Mouse (Mus musculus): ENCODE measurements at regions not wholly inside any gene's neighbourhood (a gene's known extent, or its start where the extent isn't known, plus 50 kb on each side); places are given as distances from the start of the nearest gene placed in this dataset.

DNA sequence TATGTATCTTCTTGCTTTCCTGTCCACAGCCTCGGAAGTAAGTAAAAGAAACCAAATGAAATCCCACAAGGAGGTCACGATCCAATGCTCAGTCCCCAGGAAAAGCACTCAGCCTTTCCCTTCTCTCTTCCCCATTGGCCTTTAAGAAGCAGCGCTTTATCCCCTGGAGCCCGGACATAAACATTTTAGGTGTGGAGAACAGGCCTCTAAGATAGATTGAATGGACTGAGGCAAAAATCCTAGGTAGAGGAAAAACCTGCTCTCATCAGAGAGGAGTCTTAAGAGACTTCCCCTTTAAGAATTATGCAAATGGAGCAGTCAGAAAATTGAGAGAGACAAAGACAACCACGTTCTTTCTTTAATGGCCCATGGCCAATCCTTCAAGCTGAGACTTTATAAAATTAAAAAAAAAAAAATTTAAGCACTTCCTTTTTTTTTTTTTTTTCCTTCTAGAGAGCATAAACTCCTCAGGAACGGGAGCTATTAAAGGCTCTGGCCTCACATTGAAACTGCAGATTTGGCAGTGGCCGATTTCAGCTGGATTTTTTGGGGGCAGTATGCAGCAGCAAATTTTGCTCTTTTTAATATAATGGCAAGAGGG is 1020.5 kb downstream of the 9330182O14Rik start:
- no peak for DNase-seq (ENCODE audit: low read depth)

DNA sequence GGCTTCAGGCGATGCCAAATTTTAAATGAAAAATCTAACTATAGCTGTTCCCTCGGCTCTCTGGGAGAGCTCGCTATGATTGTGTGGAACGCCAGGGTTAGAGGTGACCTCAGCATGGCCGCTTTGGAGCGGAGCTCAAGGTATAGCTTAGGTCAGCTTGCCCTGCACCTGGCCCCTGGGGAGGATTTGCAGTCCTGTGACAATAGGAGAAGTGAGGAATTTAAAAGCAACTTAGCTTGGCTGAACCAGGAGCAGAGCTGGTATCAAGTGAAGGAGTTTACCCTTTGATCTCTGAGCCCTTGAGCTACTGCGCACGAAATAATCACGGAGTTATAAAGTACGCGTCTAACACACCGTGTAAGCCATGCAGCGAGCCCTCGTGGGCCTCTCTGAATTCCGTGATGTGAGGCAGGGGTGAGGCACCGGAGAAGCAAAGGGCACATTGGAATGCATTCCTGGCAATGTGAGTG is 1021.0 kb downstream of the 9330182O14Rik start:
- no peak for DNase-seq (ENCODE audit: low read depth)

DNA sequence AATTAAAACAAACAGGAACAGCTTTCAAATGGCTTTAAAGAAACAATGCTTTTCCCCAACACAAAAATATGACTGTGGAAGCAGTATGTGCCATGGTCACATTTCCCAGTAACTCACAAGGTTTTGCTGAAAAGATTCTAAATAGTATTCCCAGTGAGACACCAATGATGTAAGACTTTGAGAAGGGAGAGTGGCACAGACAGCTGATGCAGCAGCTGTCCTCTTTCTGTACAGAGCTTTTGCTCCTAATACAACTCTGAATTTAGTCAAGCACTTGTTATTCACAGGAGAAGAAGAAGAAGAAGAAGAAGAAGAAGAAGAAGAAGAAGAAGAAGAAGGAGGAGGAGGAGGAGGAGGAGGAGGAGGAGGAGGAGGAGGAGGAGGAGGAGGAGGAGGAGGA is 1023.6 kb downstream of the 9330182O14Rik start:
- DNase-seq (ENCODE audit: low read depth) = no peak

DNA sequence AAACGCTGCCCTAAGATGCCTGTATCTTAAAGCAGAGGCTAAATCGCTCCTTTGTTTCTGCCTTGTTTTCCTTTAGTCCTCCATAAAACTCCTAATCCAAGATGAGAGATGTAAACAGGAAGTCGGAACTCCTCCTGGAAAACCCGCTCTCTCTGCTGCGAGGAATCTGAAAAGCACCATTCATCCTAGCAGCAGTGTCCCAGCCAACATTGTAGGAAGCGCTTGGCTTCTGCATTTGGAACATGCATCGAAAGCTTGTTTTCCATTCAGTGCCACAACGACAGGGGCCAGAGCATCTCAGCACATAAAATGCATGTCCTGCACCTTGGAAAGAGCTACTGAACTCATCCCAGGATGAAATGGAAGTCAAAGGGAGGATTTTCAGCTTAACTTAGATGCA is 1028.1 kb downstream of the 9330182O14Rik start:
- no peak for DNase-seq (ENCODE audit: low read depth)

DNA sequence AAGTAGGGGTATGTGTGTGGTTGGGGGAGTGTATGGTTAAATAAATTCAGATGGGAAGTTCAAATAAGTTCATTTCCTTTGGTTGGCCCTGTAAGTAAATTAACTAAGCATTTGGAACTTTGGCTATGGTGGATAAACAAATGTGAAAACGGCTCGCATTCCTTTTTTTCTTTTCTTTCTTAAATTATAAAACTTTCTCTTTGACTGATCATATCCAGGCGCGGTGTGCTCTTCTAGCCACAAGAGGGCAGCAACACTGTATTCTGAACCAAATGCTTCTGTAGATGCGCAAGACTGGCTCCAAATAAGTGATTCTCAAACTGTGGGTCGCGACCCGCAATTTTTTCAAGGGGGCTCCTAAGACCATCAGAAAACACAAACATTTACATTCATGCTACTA is 1028.6 kb downstream of the 9330182O14Rik start:
- peak; percentile 23 for DNase-seq (ENCODE audit: low read depth)

DNA sequence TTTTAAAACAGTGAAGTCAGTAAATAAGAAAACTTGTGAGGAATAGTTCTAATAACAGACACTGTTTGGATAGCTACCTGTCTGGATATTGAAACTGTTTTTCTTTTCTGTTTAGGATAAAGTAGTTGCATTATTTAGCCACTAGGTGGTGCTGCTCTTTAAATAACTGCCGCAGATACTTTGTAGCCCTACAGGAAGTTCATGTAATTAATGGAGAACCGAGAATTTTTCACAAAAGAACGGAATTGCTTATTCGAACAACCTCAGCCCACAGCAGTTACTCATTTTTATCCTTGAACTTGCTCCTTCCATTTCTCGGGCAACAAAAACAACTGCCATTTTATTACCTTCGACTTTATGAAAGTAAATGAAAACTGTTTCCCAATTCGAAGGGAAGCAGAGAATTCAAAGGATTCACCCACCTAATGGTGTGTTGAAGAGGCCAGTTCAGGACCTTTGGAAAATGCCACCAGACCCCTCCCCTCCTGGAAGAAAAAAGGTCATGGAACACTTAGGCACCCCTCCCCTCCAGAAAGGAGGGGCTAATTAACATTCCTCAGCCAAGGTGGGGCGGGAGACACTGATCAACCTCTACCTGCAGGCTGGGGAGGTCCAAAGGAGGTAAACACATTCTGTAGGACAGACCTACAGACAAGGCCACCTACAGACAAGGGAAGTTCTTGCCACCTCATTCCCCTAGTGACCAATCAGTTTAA is 1029.6 kb downstream of the 9330182O14Rik start:
- peak; percentile 21 for DNase-seq (ENCODE audit: low read depth)

DNA sequence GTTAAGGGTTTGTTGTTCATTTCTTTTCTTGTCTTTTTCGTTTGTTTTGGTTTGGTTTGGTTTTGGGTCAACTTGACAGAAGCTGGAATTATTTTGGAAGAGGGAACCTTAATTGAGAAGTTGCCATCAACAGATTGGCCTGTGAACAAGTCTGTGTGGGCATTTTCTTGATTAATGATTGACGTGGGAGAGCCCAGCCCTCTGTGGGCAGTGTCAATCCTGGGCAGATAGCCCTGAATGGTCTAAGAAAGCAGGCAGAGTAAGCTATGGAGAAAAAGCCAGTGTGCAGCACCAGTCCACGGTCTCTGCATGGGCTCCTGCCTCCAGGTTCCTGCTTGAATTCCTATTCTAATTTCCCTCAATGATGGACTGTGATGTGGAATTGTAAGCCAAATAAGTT is 1031.4 kb downstream of the 9330182O14Rik start:
- no peak for DNase-seq (ENCODE audit: low read depth)

DNA sequence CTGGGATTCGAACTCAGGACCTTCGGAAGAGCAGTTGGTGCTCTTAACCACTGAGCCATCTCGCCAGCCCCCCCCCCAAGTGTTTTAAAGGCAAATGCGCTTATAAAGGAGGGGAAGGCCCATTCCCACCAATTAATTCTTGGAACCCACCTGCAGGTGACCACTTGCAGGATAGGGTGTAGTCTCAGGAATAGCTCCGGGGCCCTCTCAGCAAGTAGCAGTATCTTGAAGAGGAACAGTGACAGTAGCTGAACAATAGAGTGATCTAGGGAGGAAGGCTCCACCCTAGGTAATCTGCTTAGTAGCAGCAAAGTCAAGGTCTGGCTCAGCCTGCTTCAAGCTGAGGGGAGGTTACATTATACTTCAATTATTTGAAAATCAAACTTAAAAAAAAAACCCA is 1056.6 kb downstream of the 9330182O14Rik start:
- DNase-seq (ENCODE audit: low read depth) = no peak

DNA sequence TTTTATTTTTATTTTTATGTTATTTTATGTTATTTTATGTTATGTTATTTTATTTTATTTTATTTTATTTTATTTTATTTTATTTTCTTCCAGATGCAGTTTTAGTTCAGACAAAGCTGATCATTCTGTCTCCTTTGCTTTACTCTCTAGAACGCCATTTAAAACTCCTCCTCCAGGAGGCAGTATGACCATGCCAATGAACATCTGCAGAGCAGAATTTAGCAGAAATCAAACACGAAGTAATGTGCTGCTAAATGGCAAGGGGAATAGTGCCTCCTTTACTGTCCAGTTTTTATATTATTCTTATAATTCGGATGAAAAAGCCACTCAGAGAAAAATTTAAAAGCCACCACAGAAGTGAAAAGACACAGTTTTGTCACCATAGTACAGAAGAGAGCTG is 1059.1 kb downstream of the 9330182O14Rik start:
- peak; percentile 11 for DNase-seq (ENCODE audit: low read depth)

DNA sequence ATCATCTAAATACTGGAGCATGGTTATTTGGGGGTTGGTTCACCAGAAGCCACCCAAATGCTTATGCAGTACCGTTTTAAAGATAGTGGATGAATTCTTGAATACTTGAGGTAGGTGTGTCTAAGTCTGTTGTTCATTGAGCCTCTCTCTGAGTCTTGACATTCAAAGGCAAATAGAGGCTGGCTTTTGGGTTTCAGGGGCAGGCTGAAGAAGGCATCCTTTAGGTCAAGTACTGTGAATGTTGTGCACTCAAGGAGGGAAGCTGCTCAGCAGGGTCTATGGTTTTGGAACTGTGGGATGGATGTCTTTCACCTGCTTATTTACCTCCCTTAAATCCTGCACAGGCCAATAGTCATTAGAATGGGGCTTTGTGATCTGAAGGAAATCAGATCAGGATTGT is 1089.6 kb downstream of the 9330182O14Rik start:
- no peak for DNase-seq (ENCODE audit: low read depth)

DNA sequence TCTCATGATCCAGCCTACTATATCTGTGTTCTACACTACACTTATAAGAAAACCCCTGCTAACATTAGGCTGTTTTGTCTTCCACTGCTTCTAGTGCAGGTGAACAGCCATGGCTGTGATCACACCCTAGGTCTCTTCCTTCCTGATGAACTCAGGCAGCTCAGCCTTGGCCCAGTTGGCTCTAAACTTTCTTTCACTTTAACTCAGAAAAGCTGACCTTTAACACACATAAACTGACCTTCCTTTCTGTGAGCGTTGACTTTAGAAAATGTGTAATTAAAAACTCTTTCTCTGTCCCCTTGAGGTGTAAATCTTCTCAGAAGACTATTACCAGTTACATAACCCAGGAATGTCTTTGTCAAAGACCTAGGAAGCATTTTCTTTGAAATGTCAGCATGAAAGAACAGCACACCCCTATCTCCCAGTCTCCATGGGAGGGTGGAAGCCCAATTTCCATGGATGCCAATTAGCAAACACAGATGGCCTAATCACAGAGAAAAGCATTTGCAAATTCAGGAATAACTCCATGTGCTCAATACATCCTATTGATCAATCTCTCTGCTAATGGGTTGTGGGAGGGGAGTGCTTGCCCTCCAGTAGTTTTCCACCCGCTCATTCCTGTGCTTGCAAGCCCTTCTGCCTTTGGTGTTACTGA is 1098.4 kb downstream of the 9330182O14Rik start:
- DNase-seq (ENCODE audit: low read depth) = no peak
